Mouse (Mus musculus) ES-E14 (cell line): ENCODE measurements around the gene Cpsf6. TPM values are rescaled to one million over a fixed set of nuclear protein-coding genes. Genes with fewer than 3 reads are reported as not detected.

Experiments used
- DNase-seq: peaks from one replicate; pipeline ENCODE4 v3.0.0-alpha.2; 2013; ENCODE audit warnings: low read depth, low spot score
- H3K27ac ChIP-seq: 2 replicates; pipeline ENCODE4 v1.5.1; 2012; ENCODE audit warnings: low read depth, mild to moderate bottlenecking, low read length, moderate library complexity, mixed read lengths; ENCODE audit not compliant: poor library complexity, insufficient read depth, severe bottlenecking
- H3K36me3 ChIP-seq: 2 replicates; pipeline ENCODE4 v1.6.1; 2012; ENCODE audit warnings: mild to moderate bottlenecking, low read length, moderate library complexity, mixed read lengths; ENCODE audit not compliant: control insufficient read depth, poor library complexity, insufficient read depth, severe bottlenecking
- H3K4me1 ChIP-seq, 2 experiments: fragments of 150-350 bp in 1 of 2; sonication (generic) in 1 of 2; 2 replicates each; pipeline ENCODE4 v1.6.1; 2012; ENCODE audit warnings: low read length in 2 of 2, mild to moderate bottlenecking in 1 of 2, mixed read lengths in 1 of 2; ENCODE audit not compliant: control insufficient read depth in 2 of 2, insufficient read depth in 2 of 2, poor library complexity in 1 of 2
- H3K4me3 ChIP-seq, 2 experiments: fragments of 150-350 bp in 1 of 2; sonication (generic) in 1 of 2; 2 replicates each; pipeline ENCODE4 v1.5.1; 2012; ENCODE audit warnings: low read length in 2 of 2, low read depth in 1 of 2, mild to moderate bottlenecking in 1 of 2, mixed read lengths in 1 of 2; ENCODE audit not compliant: insufficient read depth in 1 of 2, poor library complexity in 1 of 2, severe bottlenecking in 1 of 2
- H3K9ac ChIP-seq: 2 replicates; pipeline ENCODE4 v1.6.1; 2012; ENCODE audit warnings: low read depth, mild to moderate bottlenecking, low read length, mixed read lengths; ENCODE audit not compliant: poor library complexity, insufficient read depth, severe bottlenecking
- H3K9me3 ChIP-seq: fragments of 150-350 bp; sonication (generic); 2 replicates; pipeline ENCODE4 v1.6.1; 2012; ENCODE audit warnings: low read depth, mild to moderate bottlenecking, low read length; ENCODE audit not compliant: control insufficient read depth, insufficient read depth
- CHD2 ChIP-seq: IDR thresholded peaks from 2 replicates; pipeline ENCODE4 v1.6.1; 2014; ENCODE audit warnings: mild to moderate bottlenecking, low read depth, low read length, inconsistent platforms
- HCFC1 ChIP-seq: IDR thresholded peaks from 2 replicates; pipeline ENCODE4 v1.6.1; 2012; ENCODE audit warnings: low read length, inconsistent platforms, borderline replicate concordance; ENCODE audit not compliant: insufficient read depth
- MAFK ChIP-seq: IDR thresholded peaks from 2 replicates; pipeline ENCODE4 v1.6.1; 2014; ENCODE audit warnings: mild to moderate bottlenecking, low read depth, low read length, inconsistent platforms; ENCODE audit not compliant: insufficient read depth
- ZC3H11A ChIP-seq: IDR thresholded peaks from 2 replicates; pipeline ENCODE4 v1.6.1; 2012; ENCODE audit warnings: low read depth, mild to moderate bottlenecking, inconsistent platforms, low read length, borderline replicate concordance
- ZNF384 ChIP-seq: IDR thresholded peaks from 2 replicates; pipeline ENCODE4 v1.6.1; 2012; ENCODE audit warnings: low read depth, low read length, inconsistent platforms
- in situ Hi-C, 2 experiments: fragments of 600-800 bp; cut with MboI; formaldehyde crosslinking; loops; one replicate each; pipeline ENCODE4 v1.15.1; 2025; ENCODE audit warnings: low sequenced_read_pairs in 2 of 2, inconsistent platforms in 1 of 2; ENCODE audit not compliant: unreplicated experiment in 2 of 2
- total RNA-seq: library from RNA; depleted of rRNA; stranded (reverse); fragments of 300-350 nt; gene quantifications from 2 replicates; pipeline ENCODE4 v1.2.3, GENCODE M21; 2012

Cpsf6 gene
- total RNA-seq, 1 experiment, result 129 TPM

DNA sequence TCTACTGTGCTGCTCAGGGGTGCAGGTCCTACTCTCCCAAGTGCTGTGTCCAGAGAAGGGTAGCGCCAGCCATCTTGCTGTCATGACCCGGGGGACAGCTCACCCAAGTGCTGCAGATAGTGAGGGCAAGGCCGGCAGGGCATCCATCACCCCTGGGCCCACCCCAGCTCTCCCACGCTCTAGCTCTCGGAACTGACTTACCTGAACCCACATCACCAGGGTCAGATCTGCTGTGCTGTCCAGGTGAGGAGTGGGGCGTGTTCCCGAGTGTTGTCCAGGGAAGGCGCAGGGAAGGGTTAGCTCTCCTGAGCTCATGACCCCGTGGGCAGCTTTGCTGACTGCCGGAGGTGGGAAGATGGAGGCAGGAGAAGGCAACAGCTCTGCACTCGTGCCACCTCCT, 63.4 kb downstream of the Cpsf6 start:
- TF ChIP-seq ZC3H11A (no peak), MAFK (no peak), ZNF384 (no peak), CHD2 (no peak), HCFC1 (no peak)
- in situ Hi-C loops, result no loop called here
- Histone ChIP-seq H3K4me1 (no peaks in the 10 kb centered on the region), H3K9me3 (no peaks in the 10 kb centered on the region), H3K4me3 (no peak overlapping the region), H3K27ac (no peak overlapping the region), H3K9ac (no peak overlapping the region), H3K36me3 (no peaks in the 10 kb centered on the region)
- DNase-seq, result no peak

DNA sequence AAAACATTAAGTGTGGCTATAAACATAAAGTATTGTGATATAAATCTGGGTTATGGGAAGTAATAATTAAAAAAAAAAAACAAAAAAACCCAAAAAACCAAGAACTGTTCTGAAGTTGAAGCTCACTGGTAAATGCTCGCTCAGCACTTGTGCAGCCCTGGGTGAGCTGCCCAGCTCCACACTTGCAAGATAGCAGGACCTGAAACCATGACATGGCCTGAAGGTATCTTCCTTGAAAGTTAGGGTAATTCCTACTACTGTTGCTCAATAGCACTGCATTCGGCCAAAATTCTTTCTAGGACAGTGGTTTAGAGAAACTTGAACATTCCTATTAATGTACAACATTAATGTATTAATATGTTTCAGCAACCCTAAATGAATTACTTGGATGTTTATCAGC, 66.7 kb downstream of the Cpsf6 start:
- H3K9me3 ChIP-seq, result no peaks in the 10 kb centered on the region
- H3K27ac ChIP-seq, result no peak overlapping the region
- H3K4me3 ChIP-seq, result no peak overlapping the region
- no peaks in the 10 kb centered on the region for H3K4me1 ChIP-seq
- TF ChIP-seq HCFC1, result no peak
- TF ChIP-seq ZC3H11A, result no peak
- TF ChIP-seq MAFK, result no peak
- TF ChIP-seq CHD2, result no peak
- TF ChIP-seq ZNF384, result no peak
- no peak for DNase-seq
- in situ Hi-C loops, result no loop called here
- H3K36me3 ChIP-seq, result no peaks in the 10 kb centered on the region
- H3K9ac ChIP-seq, result no peak overlapping the region

DNA sequence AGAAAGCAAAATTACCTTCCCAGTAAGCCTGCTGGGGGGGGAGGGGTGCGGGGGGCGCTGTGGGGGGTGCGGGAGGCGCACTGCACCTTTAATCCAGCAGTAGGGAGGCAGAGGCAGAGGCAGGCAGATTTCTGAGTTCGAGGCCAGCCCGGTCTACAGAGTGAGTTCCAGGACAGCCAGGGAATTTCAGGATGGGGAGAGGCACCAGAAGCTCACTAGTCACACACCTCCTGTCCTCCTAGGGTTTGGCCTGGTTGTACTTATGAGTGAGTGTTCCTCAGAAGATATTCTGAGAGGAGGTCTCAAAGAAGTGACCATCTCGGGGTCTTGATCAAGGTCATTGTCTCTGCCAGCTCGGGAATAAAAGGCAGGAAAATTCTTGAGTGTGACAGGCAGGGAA, 67.6 kb downstream of the Cpsf6 start:
- no peak overlapping the region for H3K27ac ChIP-seq
- no peak for TF ChIP-seq ZNF384
- no peak for TF ChIP-seq ZC3H11A
- TF ChIP-seq MAFK, result no peak
- no peak overlapping the region for H3K4me3 ChIP-seq
- no peaks in the 10 kb centered on the region for H3K9me3 ChIP-seq
- H3K4me1 ChIP-seq, result no peaks in the 10 kb centered on the region
- H3K9ac ChIP-seq, result no peak overlapping the region
- no peaks in the 10 kb centered on the region for H3K36me3 ChIP-seq
- in situ Hi-C loops, result no loop called here
- no peak for DNase-seq

DNA sequence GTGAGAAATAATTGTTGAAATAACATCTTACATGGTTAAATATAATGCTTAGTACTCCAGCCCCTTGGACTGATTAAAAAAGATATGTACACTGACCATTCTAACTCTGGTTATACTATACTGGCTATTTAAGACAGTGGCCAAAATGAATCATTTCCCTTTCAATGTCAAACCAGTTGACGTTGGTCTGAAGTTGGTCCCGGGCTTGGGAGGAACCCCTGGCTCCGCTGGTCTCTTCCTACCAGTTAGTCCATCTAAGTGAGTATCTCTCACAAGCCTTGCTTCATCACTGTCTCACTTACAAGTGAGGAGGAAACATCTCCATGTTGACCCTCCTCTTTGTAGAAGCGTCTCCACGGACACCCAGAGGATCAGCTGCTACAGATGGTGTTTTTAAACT, 75.4 kb downstream of the Cpsf6 start:
- TF ChIP-seq ZNF384 (no peak), ZC3H11A (no peak), CHD2 (no peak), MAFK (no peak), HCFC1 (no peak)
- no peak overlapping the region for H3K9ac ChIP-seq
- no peak for DNase-seq
- no peaks in the 10 kb centered on the region for H3K9me3 ChIP-seq
- H3K36me3 ChIP-seq, result no peaks in the 10 kb centered on the region
- H3K4me1 ChIP-seq, result no peaks in the 10 kb centered on the region
- no peak overlapping the region for H3K27ac ChIP-seq
- no peak overlapping the region for H3K4me3 ChIP-seq
- in situ Hi-C loops, result no loop called here

DNA sequence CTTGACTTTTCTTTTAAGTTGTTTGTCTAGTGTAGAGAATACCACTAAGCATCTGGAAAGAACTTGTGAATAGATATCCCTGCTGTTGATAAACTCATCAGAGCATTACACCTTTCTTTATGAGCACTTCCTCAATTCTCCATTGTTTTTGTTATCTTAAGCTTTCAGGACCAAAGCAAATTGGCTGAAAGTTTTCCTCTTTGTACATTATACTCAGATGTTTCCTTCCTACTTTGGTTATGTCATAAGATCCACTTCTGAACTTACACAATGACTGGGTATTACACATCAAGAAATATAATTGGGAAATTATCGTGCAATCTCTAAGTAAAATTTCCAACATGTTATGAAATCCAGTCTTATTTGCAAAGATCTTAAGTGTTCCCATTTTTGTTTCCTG, 78.1 kb downstream of the Cpsf6 start:
- DNase-seq, result no peak
- Histone ChIP-seq H3K9ac (no peak overlapping the region), H3K27ac (no peak overlapping the region), H3K4me1 (no peaks in the 10 kb centered on the region), H3K4me3 (no peak overlapping the region), H3K9me3 (no peaks in the 10 kb centered on the region), H3K36me3 (no peaks in the 10 kb centered on the region)
- in situ Hi-C loops, result no loop called here
- TF ChIP-seq ZNF384 (no peak), CHD2 (no peak), ZC3H11A (no peak), HCFC1 (no peak), MAFK (no peak)
